Mouse (Mus musculus) T-helper 1 cell (primary cell): ENCODE data around the gene Ednra.

Experiments used
- in situ Hi-C: fragments of 300-600 bp; cut with MboI, MseI; formaldehyde crosslinking; loops from one replicate; pipeline ENCODE4 v1.15.1; 2025; ENCODE audit warnings: high pct_unique_total_duplicates

Gene Ednra

GRCm38 (mm10) chr8:77640093-77640839 is 84.0 kb downstream of the Ednra start:
- in situ Hi-C loops = no loop called here

- in situ Hi-C loops = no loop called here
Observed at GRCm38 (mm10) chr8:77637593-77637992, 86.7 kb downstream of the Ednra start.

GRCm38 (mm10) chr8:77634035-77634434 is 90.2 kb downstream of the Ednra start:
- in situ Hi-C loops = no loop called here

- in situ Hi-C loops = no loop called here
Observed at GRCm38 (mm10) chr8:77633211-77633610, 91.1 kb downstream of the Ednra start.

- in situ Hi-C loops = no loop called here
Observed at GRCm38 (mm10) chr8:77630691-77631090, 93.6 kb downstream of the Ednra start.

- in situ Hi-C loops = loop anchor here (5.0 kb wide), 1 partner anchor 372 kb away; no protein-coding TSS in a partner anchor
Observed at GRCm38 (mm10) chr8:77629858-77630537, 94.3 kb downstream of the Ednra start.

- in situ Hi-C loops = no loop called here
Observed at GRCm38 (mm10) chr8:77623677-77624209, 100.5 kb downstream of the Ednra start.

- in situ Hi-C loops = no loop called here
Observed at GRCm38 (mm10) chr8:77617916-77618315, 106.3 kb downstream of the Ednra start.
